Mouse (Mus musculus): ENCODE measurements at regions not wholly inside any gene's neighbourhood (a gene's known extent, or its start where the extent isn't known, plus 50 kb on each side); places are given as distances from the start of the nearest gene placed in this dataset.

- no peak for DNase-seq (ENCODE audit: low spot score)
Observed at GRCm38 (mm10) chr15:96770786-96771185, 71.3 kb upstream of the Slc38a2 start.

GRCm38 (mm10) chr15:96770299-96770698 is 70.8 kb upstream of the Slc38a2 start:
- DNase-seq (ENCODE audit: low spot score) = no peak

- no peak for DNase-seq (ENCODE audit: low spot score)
Observed at GRCm38 (mm10) chr15:96769751-96770150, 70.2 kb upstream of the Slc38a2 start.

- DNase-seq (ENCODE audit: low spot score) = no peak
Observed at GRCm38 (mm10) chr15:96768301-96768993, 68.9 kb upstream of the Slc38a2 start.

DNA sequence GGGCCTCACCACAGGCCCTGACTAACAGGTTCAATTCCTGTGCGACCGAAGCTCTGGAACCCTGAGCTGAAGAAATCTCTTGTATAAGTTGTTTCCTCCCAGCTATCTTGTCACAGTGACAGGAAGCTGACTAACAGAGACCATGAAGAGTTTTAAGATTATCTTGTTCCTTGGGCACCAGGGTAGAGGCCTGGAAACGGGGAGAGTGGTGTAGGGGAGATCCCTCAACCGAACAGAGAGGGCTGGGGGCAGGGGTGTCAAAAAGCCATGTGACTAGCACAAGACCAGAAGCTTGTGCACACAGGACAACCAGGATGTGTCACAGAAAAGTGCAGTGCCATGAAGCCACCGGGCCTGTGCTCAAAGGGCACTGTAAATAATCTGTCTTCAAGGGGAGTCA is 67.7 kb upstream of the Slc38a2 start:
- no peak for DNase-seq (ENCODE audit: low spot score)

DNA sequence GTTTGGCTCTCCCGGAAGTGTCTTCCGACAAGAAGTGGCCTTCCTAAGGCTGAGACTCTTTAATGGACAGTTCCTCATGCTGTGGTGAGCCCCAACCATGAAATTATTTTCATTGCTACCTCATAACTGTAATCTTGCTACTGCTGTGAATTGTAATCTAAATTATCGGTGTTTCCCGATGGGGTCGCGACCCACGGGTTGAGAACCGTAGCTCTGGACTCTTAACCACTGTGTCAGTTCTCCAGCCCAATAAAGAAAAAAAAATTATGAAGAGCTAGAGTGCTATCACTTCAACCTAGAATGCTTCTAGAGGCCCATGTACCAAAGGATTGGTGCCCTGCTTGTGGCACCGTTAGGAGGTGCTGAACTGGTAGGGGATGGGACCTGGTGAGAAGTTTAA is 66.7 kb upstream of the Slc38a2 start:
- no peak for DNase-seq (ENCODE audit: low spot score)

GRCm38 (mm10) chr15:96763611-96764010 is 64.1 kb upstream of the Slc38a2 start:
- DNase-seq (ENCODE audit: low spot score) = no peak

GRCm38 (mm10) chr15:96759078-96759995 is 59.8 kb upstream of the Slc38a2 start:
- no peak for DNase-seq (ENCODE audit: low spot score)

- DNase-seq (ENCODE audit: low spot score) = no peak
Observed at GRCm38 (mm10) chr15:96757446-96758198, 58.1 kb upstream of the Slc38a2 start.

DNA sequence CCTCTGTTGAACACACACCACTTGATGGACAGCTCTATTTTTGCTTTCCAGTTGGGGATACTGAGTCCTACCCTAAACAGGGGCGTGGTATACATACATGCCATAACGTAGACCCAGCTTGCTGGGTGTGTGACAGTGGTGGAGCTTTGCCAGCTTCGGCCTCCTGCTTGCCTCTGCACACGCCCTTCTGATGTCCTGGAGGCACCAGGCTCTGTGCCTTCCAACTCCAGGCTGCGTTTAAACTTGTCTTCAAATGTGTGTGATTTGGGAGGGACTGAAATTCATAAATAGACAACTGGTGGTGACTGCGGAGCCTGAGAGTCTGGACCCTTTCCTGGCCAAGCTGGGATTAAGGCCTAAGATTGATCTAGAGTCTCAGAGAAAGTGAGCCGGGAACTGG is 56.9 kb upstream of the Slc38a2 start:
- no peak for DNase-seq (ENCODE audit: low spot score)

DNA sequence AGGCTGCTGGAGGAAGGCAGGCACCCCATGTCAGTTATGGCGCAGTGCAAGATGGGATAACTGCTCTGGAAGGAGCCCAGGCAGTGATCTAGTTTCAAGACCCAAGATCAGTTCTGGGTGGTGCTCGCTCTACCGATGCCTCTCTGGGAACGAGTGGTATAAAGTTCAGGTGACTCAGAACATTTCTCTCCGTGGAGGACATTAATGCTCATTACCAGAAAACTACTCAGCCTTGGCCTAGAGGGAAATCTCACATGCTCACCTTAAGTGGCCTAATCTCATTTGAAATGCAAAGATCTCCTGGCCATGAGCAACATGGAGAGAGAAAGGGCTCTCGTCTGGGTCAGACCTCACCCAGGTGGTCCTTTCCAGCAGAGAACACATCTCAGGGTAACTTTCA is 56.4 kb upstream of the Slc38a2 start:
- no peak for DNase-seq (ENCODE audit: low spot score)

- no peak for DNase-seq (ENCODE audit: low spot score)
Observed at GRCm38 (mm10) chr15:96755322-96755942, 55.9 kb upstream of the Slc38a2 start.

- DNase-seq (ENCODE audit: low spot score) = no peak
Observed at GRCm38 (mm10) chr15:96754079-96754478, 54.5 kb upstream of the Slc38a2 start.

GRCm38 (mm10) chr15:96752719-96753118 is 53.2 kb upstream of the Slc38a2 start:
- DNase-seq (ENCODE audit: low spot score) = no peak

DNA sequence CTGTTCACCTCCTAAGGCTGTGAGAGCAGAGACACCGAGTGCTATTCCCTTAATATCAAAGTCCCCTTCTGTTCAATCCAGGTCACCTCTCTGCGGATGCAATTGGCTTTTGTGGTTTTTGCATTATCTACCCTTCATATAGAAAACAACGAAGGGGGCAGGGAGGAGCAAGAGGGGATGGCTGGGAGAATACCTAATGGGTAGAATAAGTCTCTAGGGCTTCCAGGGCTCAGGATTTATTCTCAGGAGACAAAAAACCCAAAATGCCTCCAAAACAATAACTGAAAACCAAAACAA is 52.5 kb upstream of the Slc38a2 start:
- DNase-seq (ENCODE audit: low spot score) = no peak

GRCm38 (mm10) chr15:96751243-96752061 is 51.9 kb upstream of the Slc38a2 start:
- no peak for DNase-seq (ENCODE audit: low spot score)

GRCm38 (mm10) chr15:96749534-96750256 is 50.2 kb upstream of the Slc38a2 start:
- no peak for DNase-seq (ENCODE audit: low spot score)

All from c-Kit-positive CD71-positive TER-119-positive erythroid progenitor cells, embryonic 14.5 days (primary cell).